Mouse (Mus musculus) frontal cortex, adult (tissue): ENCODE data around the gene Ceacam18.
"Not testable (repeated sequence)": the region's sequence is repeated elsewhere in the genome, so short reads cannot be mapped to it uniquely, and the experiment has no call there.

Experiments used
- ATAC-seq: cut with Nextera tagmentation; 2 replicates; pipeline ENCODE4 v1.9.2; 2017; ENCODE audit warnings: mild to moderate bottlenecking, moderate library complexity, mixed read lengths; ENCODE audit not compliant: low TSS enrichment

The Ceacam18 gene

DNA sequence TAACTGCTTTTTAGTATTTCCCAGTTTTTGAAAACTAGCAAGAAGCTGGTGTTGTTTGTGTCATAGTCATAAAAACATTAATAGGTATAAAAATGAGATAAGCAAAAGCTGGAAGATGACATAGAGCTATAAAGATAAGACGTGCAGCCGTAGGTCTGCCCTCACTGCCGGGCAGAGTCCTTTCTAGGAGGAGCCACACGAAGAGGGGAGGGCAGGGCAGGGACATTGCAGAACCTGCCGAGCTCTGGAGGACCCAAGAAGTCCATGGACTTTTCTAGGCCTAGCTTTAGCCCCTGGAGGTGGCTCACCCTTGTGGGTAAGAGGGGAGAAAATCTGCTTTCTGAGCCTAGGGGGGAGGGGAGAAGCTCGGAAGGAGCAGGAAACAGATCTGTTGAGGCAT lies at the start of gene Ceacam18:
Ceacam18 (plus strand) TSS at position 208 of the 400 bp plus-strand sequence.
- ATAC-seq: no peak

DNA sequence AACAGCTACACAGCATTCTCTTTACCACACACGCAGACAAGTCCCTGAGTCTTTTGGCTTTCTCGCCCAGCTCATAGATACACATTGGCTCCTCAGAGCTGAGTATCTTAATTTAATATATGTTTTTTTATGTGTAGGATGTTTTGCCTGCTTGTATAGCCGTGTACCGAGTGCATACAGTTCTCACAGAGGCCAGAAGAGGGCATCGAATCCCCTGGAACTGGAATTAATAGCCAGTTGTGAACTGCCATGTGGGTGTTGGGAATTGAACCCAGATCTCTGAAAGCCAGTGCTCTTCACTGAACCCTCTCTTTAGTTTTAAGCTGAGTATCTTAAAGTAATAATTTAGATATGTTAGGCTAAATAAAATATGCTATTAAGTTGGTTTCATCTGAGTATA lies 49.7 kb upstream of the Ceacam18 start:
- ATAC-seq: no peak

DNA sequence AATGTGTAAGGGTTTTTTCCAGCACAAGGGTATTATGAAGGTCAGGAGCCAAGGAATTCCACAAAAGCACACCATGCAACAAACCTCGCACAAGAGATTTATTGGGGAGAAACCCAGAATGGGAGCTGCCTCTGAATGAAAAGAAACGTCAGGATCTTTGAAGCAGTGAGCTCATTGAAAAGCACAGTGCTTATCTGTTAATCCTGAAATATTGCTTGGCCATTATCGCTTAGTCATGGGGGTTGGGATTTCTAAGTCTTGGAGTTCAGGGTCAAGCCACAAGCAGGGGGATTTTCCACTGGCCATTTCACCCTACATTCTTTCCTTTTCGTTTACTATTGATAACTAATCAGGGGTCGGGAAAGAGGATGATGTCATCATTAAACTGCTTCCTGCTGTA lies 32.6 kb upstream of the Ceacam18 start:
- no peak for ATAC-seq

DNA sequence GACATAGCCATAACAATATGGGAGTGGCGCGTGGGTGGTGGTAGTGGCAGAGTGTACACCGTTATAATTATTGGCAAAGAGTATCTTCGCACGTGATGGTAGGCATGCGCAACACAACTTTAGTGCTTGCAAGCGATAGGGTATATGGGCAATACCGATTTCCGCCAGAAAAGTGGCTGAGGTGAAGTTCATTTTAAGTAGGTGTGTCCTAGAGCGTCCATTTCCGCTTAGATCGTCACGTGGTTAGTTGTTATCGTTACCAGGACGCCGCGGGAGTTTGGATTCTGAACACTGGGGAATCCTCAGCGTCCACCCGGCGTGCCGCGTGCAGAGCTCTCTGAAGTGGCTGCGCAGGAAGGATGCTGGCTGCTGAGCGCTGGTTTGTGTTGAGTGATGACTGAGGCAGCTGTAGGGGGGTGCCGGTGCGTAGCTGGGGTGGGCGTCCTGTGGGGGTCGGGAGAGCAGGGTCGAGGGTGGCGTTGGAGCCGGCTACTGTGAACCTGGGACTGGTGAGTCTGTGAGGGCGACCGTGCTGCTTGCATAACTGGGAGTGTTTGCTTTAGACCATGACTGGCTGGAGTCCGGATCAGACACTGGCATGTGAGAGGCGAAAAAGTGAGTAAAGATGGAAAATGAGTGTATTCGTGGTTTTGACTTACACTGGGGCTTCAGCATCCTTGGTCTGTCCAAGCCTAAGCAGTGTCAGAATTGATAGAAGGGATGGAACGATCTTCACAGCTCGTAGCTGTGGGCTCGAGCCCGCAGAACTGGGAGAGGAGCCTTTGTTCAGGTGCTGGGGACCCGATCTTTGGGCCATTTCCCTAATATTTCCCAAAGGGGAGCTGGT lies 27.4 kb upstream of the Ceacam18 start, which contains the start of gene Zfp819:
Zfp819 (plus strand) TSS at position 274 of the 847 bp plus-strand sequence.
- ATAC-seq: peak; percentile 91

- ATAC-seq: no peak
Observed at GRCm38 (mm10) chr7:43607743-43608287, 26.7 kb upstream of the Ceacam18 start.

- ATAC-seq: no peak
Observed at GRCm38 (mm10) chr7:43608316-43608824, 26.1 kb upstream of the Ceacam18 start.

DNA sequence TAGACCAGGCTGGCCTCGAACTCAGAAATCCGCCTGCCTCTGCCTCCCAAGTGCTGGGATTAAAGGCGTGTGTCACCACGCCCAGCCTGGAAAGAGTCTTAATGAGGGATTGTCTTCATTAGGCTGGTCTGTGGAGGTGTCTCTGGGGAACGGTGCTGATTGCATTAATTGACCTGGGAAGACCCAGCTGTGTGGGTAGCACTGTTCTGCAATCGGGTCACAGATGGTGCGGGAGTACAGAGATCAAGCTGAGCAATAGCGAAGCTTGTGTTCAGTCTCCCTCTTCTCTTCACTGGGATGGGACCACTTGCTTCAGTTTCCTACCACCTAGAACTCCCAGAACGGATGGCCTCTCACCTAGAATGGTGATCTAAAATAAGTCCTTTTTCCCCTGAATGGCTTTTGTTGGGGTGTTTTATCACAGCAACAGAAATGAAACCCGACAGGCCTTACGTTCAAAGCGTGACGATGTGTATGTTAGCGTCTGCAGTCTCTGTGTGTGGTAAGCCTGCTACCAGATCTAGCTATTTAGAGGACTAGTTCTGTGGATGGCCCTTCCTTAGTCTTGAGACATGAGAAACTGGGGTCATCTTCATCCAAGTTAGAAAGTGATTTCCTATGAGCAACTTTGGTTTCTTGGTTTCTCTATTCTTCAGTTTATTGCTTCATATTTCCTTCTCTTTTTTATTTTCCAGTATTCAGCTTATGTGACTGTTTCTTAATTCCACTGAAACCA lies 20.5 kb upstream of the Ceacam18 start:
- no peak for ATAC-seq

DNA sequence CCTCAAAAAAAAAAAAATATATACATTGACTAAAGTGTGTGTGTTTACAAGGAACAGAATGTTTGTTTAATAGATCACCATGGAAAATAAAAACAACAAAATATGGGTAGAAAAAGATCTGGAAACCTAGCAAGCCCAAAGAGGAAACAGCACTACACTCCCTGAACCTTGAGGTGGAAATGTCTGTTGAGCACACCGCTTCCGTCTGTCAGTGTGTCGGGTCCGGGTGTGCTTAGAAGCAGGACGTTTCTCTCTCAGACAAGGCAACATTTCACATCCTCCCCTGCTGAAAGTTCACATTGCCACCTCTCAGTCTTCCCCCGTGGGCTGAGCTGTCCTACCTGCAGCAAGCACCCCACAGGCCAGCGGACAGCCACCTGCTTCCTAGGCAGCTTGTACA lies 11.6 kb upstream of the Ceacam18 start:
- no peak for ATAC-seq

DNA sequence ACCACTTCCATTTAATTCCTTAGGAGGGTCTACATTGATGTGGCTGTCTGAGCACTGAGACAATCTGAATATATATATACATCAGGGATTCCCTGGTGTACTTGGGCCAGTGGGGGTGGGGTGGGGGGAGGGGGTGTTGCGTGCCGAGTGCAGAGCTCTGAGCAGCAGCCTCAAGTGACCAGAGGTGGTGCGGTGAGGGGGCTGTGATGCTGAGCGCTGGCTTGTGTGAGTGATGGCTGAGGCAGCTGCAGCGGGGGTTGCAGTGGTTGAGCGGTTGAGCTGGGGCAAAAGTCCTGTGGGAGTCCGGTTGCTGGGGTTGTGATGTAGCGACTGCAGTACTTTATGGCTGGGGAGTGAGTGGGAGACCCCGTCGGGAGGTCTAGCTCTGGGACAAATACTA lies 10.7 kb upstream of the Ceacam18 start:
- ATAC-seq: no peak

DNA sequence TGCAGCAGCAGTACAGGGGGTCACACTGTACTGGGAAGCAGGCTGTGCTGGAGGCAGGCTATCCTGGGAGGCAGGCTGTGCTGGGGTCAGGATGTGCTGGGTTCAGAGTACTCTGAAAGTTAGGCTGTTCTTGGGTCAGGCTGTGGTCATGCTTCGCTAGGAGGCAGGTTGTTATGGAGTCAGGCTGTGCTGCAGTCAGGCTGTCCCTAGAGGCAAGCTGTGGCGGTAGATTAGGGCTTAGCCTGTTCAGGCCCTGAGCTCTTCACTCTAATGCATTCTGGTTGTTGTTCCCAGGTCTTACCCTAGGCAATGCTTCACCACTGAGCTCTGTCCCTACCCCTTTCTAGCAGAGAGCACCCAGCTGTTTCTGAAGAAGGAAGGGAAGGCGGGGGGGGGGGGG lies 9.4 kb upstream of the Ceacam18 start:
- ATAC-seq: no peak

DNA sequence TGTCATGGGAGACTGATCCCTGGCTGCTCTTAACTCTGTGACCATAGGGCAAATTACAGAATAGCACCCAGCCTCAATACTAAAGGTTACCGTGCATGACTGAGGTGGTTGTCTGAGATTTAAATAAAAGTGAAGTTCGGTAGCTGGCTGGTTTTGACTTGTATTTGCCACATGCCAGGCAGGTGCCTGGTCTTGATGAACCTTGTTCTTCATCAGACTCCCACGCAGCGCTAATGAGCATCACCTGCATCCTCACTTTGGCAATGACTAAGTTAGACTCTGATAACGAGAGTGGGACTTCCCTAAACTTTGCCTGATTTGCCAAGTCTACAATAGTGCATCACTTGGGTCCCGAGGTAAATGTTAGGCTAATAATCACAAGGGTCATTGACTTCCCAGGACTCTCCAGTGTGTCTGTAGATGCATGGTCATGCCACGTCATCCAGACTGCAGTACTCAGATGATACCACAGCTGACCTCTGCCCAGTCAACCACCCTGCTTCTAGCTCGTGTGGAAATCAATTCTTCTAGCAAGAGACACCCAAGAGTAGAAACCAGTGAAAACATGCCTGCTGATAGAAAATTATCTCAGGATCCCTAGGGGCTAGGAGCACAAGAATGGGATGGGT lies 8.6 kb upstream of the Ceacam18 start:
- ATAC-seq: no peak

DNA sequence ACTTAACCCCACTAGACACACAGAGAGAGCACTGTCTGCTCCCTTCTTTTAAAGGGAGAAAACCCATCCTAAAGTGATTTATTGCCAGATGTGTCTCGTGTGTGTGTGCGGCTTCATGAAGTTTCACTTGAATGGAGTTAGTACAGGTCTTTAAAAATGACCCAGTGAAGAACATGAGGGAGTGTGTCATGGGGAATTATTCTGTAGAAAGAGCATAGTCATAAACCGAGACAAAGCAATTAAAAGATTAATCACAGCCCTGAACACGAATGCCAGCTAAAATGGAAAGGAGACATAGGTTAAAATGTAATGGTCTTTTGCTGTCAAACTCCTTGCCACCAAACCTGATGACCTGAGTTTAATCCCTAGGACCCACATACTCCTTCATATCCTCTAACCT lies 567 bp upstream of the Ceacam18 start:
- no peak for ATAC-seq

DNA sequence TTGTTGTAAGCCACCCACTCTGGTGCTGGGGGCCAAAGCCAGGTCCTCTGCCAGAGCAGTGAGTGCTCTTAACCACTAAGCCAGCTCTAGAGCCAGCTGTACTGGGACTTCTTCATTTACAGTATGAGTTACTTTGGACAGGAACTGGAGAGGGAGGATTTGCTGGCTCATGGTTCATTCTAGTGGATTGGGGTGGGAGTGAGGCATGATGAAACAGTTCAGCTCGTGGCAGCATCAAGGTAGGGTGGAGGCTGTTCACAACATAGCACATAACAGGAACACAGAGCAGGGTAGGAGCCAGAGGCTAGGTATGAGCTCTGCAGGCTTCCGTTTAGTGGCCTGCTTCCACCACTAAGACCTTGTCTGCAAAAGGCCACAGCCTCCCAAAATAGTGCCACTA lies 1.7 kb downstream of the Ceacam18 start:
- ATAC-seq: no peak

GRCm38 (mm10) chr7:43637118-43637517 lies 2.6 kb downstream of the Ceacam18 start:
- ATAC-seq: no peak

DNA sequence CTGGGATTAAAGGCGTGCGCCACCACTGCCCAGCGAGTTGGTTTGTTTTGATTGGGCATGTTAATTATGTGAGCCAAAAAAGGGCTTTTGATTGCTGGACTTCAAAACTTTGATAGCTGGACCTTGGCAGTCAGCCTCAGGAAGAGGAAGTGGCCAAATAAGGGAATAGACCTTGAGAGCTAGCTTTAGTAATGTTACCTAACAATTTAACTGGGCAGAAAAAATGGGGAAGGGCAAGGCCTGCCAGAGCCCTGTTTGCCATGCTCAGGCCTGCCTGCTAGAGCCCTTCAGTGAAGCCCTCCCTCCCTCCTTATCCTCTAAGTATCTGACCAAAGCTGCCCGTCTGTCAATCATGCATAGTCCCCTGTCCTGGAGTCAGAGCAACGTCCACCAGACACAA lies 8.1 kb downstream of the Ceacam18 start:
- ATAC-seq: no peak

DNA sequence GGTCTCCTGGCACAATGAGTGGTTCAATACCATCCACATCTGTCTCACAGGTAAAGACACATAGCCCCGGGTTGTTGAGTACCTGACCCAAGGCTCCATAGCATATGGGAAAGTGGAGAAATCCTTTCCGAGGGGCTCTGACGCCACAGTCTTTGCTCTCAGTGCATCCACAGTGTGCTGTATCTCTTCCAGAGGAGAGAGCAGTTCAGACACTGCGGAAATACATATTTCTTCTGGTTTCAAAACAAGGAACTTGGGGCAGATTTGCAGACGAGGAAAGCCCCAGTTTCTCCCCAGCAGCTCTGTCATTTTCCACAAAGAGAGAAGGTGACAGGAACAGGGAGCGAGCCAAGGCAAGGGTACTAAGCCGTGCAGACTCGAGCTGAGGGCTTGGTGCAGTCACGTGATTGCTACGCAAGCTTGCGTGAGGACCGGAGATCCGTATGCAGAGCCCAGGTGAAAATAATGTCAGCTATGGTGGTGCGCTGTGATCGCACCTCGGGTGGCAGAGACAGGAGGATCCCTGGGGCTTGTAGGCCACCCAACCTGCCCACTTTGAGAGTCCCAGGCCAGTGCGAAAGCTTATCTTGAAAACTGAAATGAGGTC lies 8.6 kb downstream of the Ceacam18 start:
- no peak for ATAC-seq

DNA sequence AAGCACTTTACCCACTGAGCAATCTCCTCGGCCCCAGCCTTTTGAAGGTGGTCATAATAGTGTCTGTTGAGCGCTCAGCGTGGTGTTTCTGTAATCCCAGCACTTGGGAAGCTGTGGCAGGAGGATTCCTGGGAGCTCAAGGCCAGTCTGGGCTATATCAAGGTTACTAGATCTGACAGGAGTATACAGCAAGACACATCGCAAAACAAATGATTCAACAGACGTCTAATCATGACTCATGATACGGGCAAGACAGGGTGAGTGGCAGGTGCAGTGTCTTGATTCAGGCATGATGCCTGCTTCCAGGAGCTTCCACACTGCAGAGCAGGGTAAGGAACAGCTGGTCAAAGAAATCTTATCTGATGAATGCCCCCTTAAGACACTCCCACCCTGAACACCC lies 18.2 kb downstream of the Ceacam18 start:
- no peak for ATAC-seq

GRCm38 (mm10) chr7:43654519-43654918 lies 20.0 kb downstream of the Ceacam18 start:
- no peak for ATAC-seq

DNA sequence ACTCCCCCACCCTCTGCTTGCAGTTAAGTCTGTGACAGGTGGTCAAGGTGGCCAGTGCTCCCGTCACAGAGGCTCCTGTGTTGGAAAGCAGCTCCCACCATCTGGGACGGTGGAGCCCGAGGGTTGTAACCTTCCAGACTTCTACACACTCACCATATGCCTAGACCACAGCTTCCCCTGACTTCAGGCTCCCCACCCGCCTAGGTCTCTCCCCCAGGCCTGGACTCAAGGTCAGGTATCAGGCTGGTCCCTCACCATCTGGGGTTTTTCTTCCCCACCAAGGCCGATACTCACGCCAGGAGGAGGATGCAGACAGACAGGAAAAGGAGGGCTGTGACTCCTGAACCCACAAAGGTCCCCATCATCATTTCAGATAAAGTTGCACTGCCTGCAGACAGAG lies 21.7 kb downstream of the Ceacam18 start:
- ATAC-seq: no peak

DNA sequence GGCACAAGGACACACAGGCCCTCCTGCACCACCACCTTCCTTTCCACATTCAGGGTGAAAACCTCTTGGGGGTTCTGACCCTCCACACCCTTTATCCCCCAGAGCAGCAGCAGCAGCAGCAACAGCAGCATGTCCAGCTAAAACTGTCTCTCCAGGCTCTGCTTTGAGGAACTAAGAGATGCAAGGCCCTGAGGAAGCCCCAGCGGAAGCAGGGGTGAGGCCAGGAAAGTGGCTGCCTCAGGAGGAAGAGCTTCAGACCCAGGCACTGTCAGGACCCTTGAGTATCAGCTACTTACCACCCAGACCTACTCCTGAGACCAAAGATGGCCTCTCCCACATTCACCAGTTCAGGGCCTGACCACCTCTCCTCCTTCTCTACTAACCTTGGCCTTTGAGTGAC lies 25.5 kb downstream of the Ceacam18 start, which contains the start of gene Siglece:
Siglece (minus strand) TSS at position 160 of the 400 bp plus-strand sequence.
- ATAC-seq: no peak

- ATAC-seq: no peak
Observed at GRCm38 (mm10) chr7:43662804-43663203, 28.3 kb downstream of the Ceacam18 start.

- not testable (repeated sequence) for ATAC-seq
Observed at GRCm38 (mm10) chr7:43667221-43667620, 32.7 kb downstream of the Ceacam18 start.
